Mouse (Mus musculus) mature B cell (primary cell): Measurements from ENCODE around the gene 1700020D05Rik.
"Not testable (repeated sequence)": the region's sequence is repeated elsewhere in the genome, so short reads cannot be mapped to it uniquely, and the experiment has no call there.

Experiments
- in situ Hi-C: fragments of 300-500 bp; cut with MboI; formaldehyde crosslinking; loops from 2 replicates; pipeline ENCODE4 v1.14.3; 2019

Gene 1700020D05Rik

DNA sequence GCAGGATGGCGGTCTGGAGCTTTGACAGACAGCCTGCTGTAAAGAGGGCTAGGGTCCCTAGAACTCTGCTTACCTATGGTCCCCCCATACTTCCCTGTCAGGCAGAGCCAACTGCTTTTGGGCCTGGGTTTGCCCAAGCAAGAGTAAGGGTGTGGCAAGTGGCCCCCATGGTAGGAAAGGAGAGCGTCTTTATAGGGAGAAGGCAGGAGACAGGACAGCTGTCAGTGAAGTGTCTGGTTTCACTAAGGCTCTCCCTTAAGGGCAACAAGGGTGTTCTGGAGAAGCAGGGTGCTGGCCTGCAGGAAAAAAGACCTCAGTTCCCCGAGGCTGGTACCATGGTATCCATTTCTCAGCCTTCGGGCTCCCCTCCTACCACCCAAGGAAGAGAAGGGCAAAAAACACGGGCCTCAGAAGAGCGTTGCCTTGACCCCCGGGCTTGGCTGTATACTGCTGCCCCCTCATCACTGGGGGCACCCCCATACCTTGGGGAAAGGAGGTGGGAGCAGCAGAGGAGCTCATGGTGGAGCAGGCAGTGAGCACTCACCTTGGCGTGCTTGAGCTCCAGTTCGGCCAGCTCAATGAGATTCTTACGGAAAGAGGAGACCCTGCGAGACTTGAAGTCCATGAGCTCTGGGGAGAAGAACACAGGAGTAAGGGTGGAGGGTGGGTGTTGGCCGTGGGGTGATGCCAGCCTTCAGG is 8.1 kb downstream of the 1700020D05Rik start:
- in situ Hi-C loops = no loop called here

DNA sequence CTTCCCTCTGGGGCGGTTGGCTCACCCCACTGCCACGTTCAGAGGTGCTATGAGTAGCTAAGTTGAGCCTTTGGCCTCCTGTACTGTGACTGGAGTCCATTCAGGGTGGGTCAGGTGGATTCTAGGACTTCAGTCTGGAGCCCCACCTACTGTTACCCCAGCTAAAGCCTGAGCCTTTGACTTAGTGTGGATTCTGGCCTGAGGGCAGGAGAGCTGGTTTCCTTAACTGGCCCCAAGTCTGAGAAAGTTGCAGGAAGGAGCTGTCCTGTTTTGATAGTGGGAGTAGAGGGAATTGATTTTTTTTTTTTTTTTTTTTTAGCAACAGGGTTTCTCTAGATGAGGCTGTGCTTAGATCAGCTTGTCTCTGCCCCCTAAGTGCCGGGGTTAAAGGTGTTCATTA is 9.3 kb downstream of the 1700020D05Rik start:
- in situ Hi-C loops = no loop called here

DNA sequence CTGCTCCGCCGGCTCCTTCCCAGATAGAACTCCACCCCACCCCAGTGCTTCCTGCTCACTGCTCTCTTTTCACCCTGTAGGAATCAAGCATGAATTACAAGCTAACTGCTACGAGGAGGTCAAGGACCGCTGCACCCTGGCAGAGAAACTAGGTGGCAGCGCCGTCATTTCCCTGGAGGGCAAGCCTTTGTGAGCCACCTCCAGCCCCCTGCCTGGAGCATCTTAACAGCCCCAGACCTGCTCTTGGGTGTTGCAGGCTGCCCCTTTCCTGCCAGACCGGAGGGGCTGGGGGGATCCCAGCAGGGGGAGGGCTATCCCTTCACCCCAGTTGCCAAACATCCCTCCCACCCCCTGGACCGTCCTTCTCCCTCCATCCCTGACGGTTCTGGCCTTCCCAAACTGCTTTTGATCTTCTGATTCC is 10.3 kb downstream of the 1700020D05Rik start:
- in situ Hi-C loops = not testable (repeated sequence)

DNA sequence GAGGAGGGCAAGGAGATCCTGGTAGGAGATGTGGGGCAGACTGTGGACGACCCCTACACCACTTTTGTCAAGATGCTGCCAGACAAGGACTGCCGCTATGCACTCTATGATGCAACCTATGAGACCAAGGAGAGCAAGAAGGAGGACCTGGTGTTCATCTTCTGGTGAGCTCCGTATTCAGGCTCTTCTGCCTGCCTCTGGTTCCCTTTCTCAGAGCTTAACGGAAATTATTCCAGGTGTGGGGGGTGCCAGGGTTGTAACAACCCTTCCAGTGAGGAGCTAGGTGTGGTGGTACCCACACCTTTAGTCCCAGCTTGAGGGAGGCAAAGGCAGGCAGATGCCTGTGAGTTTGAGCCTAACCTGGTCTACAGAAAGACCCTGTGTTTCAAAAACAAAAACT is 10.9 kb downstream of the 1700020D05Rik start:
- in situ Hi-C loops = no loop called here

DNA sequence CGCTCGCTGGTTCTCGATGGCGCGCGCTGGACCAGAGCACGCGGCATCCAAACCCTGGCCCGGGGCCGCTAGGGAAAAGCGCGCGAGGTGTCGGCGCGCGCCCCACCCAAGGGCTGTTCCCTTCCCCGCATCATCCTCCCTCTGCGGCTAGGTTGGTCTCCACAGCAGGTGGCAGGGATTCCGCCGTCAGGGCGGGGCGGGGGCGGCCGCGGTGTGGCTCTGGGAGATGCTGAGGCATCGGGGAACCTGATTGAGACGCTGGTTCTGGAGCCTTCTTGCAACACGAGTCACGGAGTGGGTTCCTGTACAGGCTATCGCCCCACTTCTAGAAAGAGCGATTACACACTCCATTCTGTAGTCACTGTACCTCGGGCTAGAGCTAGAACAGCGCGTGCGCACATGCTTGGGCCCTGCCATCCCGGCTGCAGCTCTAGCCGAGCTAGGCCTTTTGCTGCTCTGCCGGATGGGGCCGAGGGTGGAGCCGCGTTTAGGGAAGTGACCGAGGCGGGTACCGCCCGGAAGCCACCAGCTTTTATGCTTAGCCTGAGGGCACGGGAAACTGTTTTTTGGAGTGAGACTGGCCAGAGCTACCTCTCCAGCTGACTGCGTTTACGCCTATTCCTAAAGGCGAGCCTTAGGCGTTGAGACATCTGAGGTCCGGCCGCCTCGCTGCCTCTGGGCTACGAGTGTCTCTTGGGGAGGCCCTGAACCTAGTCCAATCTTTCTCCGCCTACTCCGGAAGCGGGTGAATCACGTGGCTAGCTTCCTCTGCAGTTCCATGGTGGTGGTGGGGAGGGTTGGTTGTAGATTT is 12.5 kb downstream of the 1700020D05Rik start:
- in situ Hi-C loops = no loop called here

DNA sequence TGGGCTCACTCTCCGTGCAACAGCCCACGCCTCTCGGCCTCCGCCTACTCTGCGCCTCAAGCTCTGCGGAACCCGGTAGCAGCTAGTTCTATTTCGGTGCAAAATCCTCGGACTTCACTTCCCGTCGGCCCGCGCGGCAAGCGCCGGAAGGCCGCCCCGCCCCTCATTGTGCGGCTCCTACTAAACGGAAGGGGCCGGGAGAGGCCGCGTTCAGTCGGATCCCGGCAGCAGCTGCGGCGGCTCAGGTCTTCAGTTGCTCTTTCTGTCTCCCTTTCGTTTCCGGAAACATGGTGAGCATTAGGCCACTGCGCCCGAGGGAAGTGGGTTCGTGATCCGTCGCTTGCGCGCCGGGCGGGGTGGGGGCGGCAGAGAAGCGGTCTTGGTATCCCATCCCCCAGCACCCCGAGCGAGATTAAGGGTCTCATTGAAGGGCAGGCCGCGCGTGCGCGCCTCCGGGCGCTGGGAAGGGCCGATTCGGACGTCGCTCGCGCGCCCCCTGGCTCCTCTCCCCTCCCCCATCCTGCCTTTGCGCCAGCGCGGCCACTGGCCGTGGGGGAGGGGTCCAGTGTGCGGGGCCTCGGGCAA is 13.2 kb downstream of the 1700020D05Rik start, which contains the start of gene Cfl1:
Cfl1 (plus strand) TSS at position 143 of the 585 bp plus-strand sequence.
- in situ Hi-C loops = no loop called here

DNA sequence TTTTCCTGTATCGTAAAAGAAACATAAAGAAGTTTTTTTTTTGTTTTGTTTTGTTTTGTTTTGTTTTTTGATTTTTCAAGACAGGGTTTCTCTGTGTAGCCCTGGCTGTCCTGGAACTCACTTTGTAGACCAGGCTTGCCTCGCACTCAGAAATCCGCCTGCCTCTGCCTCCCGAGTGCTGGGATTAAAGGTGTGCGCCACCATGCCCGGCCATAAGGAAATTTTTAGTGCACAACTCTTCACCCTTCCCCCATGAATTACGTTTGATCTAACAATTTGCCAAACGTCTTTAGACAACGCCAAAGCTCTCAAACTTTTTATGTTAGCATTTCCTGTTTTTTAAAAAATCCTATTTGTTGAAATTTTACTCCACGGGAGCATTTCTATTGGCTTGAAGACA is 13.9 kb downstream of the 1700020D05Rik start:
- in situ Hi-C loops = not testable (repeated sequence)

DNA sequence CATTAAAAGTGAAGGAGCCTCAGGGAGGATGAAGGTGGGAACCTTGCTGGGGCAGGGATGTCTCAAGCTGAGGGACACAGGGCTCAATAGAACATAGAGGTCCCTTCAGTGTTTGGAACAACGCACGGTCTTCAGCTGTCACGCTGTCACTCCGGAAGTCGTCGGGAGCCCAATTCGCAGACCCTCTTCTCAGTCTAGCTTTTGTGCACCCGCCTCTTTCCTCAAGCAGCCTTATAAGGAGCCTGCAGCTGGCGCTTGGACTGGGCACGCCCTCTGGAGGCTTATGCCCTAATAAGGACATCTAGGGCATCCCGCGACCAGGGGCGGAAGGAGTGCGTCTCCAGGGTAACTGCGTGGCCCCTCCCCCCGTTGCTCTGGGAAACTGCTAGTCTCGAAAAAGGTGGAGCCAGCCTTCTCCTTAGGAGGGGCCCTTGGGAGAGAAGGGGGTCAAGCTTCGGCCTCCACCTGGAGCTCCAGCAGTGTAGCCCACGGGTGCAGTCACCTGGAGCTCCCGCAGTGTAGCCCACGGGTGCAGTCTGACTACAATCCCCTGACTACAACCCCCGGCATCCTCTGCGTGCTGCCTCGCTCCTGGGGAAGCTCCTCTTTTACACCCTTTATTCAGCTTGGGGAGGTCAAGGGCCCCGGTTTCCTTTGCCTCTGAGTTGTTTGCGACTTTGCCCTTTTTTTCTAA is 14.6 kb downstream of the 1700020D05Rik start:
- in situ Hi-C loops = no loop called here

DNA sequence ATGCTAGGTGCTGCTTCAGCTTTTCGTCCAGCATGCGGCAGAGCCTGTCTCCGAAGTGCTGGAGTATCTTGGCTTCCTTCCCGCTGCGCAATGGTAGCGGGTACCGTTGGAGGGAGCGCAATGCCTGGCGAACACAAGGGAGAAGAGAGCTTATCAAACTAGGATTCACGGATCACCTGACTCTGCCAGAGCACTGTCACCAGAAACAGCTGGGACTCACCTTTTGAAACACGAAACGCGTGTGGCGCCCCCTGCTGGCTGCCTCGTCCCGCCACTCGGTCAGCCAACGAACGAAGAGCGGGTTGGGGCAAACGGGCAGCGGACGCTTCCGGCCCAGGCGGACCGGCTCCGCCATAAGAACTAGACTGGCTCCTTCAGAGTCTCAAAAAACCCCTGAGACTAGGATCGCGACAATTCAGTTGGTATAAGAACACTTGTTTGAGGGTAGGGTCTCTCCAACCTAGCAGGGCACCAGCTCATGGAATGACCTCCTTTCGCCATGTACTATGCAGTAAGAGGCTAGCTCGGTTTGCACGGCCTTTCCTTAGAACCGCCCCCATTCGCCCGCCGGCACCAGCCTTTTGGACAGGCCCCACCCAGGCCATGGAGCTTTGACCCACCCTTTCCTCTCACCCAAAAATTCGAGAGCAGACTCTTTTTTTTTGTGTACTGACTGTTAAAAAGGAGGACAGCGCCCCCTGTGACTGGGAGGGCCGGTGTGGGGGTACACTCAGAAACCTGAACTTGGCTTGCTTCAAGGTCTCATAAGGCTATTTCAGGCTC is 15.6 kb downstream of the 1700020D05Rik start, which contains the start of gene Mus81:
Mus81 (minus strand) TSS at position 635 of the 783 bp plus-strand sequence.
- in situ Hi-C loops = no loop called here

DNA sequence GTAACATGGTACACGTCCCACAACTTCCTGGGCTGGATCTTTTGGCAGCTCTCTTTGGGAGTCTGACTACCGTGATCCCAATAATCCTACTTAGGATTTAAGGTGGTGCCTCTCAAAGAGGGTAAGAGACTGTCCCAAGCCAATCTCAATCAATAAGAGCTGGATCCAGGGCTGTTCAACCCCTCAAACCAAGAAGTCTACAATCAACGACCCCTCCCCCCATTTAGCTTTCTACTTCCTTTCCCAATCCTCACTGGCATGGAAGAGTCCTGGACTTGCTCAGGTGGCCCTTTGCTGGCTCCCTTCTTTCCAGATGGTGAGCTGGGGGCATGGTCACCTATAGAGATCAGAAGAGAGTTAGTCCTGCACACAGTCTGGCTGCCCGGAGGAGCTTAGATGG is 16.8 kb downstream of the 1700020D05Rik start:
- in situ Hi-C loops = no loop called here

DNA sequence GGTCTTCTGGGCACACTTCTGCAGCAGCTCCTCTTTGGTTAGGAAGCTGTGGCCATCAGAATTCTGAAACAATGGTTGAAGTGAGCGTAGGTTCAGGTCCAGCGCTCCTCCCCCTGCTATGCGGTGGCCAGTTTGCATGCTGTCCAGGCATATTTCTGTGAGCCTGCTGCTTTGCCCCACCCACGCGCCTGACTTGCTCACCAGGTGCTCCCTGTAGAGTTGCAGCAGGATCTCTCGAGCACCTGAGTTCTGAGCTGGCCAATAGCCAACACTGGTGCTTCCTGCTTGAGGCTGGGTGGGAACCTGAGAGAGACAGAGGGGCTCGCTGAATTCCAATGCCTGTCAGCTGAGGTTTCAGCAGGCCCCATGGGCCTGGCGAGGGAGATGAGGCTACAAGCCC is 17.3 kb downstream of the 1700020D05Rik start:
- in situ Hi-C loops = no loop called here

DNA sequence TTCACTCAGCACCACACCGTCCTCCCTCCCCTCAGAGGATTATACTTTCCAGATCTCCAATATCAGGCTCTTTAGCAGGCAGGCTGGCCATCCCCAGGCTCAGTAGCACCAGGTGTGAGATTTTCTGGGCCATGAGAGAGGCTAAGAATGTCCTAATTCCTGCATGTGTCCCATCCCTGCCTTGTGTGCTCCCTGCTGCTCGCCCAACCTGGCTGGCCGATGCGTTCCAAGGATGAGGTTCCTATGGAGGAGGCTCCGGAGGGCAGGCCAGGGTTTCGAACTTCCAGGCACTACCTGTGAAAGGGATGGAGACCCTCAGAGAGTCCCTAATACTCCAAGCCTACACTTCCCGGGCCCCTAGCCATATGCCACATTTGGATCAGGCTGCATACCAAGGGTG is 17.8 kb downstream of the 1700020D05Rik start:
- in situ Hi-C loops = no loop called here

DNA sequence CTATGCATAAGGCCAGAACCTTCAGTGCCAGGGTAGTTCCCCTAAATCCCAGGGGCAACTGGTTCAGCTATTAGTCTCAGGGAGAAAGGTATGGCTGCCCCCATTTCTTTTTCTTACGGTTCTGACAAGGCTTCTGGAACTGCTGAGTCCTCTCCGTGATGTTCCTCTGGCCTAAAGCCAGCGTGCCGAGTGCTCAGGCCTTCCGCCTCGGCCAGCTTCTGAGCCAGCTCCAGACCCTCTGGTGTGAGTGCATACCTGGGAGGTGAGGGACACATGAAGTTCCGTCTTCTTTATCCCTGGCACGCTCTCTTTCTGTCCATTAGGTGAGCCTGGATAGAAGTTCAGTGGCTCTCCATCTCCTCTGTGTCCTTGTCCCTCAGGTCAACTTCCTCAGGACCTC is 18.2 kb downstream of the 1700020D05Rik start:
- in situ Hi-C loops = no loop called here

DNA sequence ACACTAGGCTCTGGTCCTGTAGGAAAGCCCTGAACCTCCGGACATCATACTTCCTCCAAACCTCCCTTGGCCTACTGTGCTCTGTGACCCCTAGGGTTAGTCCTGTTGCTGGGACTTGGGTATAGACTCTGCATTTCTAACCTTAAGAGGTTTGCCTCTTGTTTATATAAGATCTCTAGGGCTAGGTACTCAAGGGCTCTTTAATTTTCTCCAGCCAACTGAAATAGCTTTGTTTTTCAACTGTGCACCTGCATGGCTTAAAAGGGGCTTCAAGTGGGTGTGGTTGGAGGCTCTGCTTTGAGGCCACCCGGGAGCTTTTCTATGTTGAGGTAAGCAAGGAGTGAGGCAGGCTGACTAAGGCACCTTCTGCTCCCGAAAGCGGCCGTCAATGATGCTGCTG is 19.1 kb downstream of the 1700020D05Rik start:
- in situ Hi-C loops = no loop called here

DNA sequence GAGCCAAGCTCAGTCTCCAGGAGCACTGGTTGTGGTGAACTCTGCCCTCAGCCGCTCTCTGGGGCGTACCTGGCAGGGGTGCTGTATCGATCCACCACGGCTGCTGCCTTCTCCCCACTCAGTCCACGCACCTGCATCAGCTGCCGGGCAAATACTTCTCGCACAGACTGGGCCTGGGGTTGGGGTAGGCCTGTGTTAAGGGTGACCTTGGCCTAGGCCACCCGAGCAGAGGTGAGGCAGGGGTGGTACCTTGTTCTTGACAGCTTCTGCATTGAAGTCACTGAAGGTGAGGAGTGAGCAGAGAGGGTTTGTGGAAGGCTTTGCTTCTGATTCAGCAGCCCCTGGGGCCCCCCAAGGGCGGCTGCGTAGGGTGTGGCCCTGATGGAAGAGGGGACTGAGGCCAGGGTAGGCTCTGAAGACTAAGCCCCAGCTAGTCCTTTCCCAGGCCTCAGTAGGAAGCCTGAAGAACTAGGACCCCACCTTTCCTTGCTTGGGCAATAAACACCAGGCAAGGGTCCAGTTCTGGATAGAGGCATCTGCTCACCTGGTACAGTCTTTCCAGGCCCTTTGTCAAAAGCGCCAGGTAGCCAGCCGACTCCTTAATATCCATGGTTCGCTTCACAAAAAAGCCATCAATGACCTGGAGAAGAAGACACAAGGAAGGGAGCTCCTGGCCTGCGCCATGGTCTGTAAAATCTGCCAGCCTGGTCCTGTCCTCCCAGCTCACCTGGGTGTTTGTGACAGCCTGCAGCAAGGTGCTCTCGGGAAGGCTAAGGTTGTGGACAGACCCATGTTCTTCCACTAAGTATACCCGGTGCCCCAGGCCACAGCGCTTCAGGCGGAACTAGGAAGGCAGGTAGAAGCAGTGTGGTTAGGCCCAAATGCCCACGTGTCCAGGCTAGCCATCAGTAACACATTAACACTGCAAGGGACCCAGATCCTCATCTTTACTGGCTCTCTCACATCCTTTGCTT is 19.9 kb downstream of the 1700020D05Rik start:
- in situ Hi-C loops = no loop called here

DNA sequence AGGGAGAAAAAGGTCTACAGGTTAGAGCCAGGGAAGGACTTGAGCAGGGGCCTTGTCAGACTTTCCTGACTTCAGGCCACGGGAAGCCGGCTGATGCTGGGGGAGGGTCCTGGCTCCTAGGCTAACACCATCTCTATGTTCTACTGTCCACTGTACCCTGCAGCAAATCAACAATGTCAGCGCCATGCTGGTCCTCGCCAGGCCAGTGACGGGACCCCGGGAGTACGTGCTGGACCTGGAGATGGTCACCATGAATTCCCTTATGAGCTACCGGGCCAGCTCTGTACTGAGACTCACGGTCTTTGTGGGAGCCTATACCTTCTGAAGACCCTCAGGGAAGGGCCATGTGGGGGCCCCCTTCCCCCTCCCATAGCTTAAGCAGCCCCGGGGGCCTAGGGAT is 22.2 kb downstream of the 1700020D05Rik start:
- in situ Hi-C loops = no loop called here

DNA sequence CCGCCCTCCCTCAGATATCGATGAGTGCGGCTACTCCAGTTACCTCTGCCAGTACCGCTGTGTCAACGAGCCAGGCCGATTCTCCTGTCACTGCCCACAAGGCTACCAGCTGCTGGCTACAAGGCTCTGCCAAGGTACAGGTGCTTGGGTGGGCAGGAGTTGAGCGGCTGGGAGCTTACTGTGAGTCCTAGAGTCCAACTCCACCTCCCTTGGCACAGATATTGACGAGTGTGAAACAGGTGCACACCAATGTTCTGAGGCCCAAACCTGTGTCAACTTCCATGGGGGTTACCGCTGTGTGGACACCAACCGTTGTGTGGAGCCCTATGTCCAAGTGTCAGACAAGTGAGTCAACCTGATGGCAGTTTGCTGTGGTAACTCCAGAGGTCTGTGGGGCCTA is 23.6 kb downstream of the 1700020D05Rik start:
- in situ Hi-C loops = no loop called here

DNA sequence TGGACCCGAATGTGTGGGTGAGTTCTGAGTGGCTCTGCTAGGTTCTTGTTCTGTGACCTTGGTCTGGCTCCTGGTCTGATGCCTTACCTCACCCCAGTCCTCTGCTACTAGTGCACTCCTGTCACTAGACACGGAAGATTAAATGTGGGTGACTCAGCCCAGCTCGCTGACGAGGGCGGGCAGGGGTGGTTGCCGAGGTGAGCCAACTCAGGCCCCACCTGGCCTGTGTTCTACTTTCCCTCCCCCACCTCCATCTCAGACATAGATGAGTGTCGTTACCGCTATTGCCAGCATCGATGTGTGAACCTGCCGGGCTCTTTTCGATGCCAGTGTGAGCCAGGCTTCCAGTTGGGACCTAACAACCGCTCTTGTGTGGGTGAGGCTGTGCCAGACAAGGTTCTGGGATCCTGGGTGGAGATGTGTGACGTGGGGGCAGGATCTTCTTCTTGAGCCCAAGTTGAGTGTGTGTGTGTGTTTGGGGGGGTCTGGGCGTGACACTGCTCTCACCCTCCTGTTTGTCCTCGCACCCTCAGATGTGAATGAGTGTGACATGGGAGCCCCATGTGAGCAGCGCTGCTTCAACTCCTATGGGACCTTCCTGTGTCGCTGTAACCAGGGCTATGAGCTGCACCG is 25.8 kb downstream of the 1700020D05Rik start:
- in situ Hi-C loops = no loop called here

DNA sequence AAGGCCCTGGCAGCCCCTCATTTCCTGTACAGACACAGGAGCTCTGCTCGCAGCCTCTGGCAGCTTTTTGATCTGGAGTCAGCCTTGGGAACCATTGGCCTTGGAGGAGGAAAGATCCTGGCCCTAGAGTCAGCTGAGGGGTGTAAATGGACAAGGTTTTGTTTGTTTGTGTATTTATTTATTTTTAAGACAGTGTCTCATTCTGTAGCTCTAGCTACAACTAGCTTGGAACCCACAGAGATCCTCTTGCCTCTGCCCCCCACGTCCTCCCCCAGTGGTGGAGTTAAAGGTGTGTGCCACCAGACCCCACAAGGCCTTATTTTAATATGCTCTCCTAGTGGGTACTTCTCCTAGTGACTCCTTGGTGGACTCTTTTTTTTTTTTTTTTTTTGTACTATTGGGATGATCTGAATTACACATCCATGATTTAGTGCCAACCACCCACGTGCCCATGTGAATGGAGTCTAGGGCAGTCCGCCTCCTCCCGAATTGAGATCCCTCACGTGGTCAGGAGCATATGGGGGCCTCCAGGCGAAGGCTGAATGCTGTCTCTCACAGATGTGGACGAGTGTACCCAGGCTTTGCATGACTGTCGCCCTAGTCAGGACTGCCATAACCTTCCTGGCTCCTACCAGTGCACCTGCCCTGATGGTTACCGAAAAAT is 26.5 kb downstream of the 1700020D05Rik start:
- in situ Hi-C loops = no loop called here
